Mouse (Mus musculus) gastrocnemius, postnatal 14 days (tissue): Measurements from ENCODE around the gene Arf3. TPM values are rescaled to one million over a fixed set of nuclear protein-coding genes. Genes with fewer than 3 reads are reported as not detected.
"Not testable (repeated sequence)": the region's sequence is repeated elsewhere in the genome, so short reads cannot be mapped to it uniquely, and the experiment has no call there.

Experiments used
- DNase-seq: peaks from one replicate; pipeline ENCODE4 v3.0.0; 2021; ENCODE audit warnings: mixed read lengths
- intact Hi-C: fragments of 180-260 bp; cut with DNase I; formaldehyde crosslinking; loops from one replicate; pipeline ENCODE4 v1.15.1; 2025; ENCODE audit warnings: low total_unique reads
- long read RNA-seq, 2 experiments: library from polyadenylated mRNA; stranded (forward); transcript quantifications; one replicate each; pipeline ENCODE4 v2.0.0; 2021
- total RNA-seq, 2 experiments: library from RNA; stranded (reverse); gene quantifications; 2 replicates each; pipeline ENCODE4 v1.2.3; 2021

Arf3 gene
- total RNA-seq: 10 to 100 TPM; 14.6 to 15.8 TPM
- long read RNA-seq, experiment 1, full-length matches to known transcripts: 6 of 12 reads
- long read RNA-seq, experiment 1, partial matches to known transcripts: 0 of 12 reads
- long read RNA-seq, experiment 1, other reads (novel, unspliced or antisense): 6 of 12 reads
- long read RNA-seq, experiment 2, full-length matches to known transcripts: 8 of 14 reads
- long read RNA-seq, experiment 2, partial matches to known transcripts: 2 of 14 reads
- long read RNA-seq, experiment 2, other reads (novel, unspliced or antisense): 4 of 14 reads

DNA sequence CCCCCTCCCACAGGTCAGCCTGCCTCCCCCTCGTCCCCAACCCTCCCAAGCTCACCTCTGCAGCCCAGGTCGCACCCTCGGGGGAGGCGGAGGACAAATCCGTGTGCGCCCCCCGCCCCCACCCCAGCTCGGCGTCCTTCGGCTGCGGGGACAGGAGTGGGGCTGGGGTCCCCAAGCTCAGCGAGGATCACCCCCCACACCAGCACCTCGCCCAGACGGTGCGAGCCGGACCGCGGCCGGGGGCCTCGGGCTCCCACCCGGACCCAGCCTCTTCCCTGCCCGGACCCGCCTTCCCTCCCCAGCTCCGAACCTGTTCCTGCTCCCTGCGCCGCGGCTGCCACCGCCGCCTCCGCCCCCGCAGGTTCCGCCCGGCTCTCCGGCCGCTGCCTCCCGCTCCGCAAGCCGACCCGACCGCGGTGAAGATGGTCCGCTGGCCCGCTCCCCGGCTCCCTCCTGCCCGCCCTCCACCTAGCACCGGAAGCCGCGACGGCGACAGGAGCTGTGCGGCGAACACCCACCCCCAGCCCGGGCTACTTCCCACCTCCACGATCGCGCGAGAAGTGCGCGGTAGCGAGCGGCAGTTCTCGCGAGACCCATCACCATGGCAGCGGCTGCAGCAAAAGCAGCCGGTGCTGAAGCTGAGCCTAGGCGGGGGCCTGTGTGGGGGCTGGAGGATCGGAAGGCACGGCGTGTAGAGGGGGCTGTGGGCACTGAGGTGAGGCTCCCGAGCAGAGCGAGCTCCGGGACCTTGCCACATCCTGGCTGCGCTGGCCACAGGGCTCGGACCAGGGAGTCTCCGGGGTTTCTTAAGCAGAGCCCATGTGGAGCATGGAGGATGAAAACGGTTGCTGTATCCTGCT, at the start of gene Arf3:
Gene Arf3, minus strand, starts transcription at position 545 of the 860 bp plus-strand sequence.
- peak; percentile 96 for DNase-seq
- intact Hi-C loops: no loop called here

DNA sequence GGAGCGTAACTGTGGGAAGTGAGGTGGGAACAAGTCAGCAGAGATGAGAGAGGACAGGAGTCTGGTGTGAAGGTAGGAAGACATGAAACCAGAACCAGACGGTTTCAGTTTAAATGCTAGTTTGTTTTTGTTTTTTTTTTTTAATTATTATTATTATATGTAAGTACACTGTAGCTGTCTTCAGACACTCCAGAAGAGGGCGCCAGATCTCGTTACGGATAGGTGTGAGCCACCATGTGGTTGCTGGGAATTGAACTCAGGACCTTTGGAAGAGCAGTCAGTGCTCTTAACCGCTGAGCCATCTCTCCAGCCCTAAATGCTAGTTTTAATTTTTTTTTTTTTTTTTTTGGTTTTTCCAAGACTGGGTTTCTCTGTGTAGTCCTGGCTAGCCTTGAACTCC, 47.2 kb upstream of the Arf3 start:
- intact Hi-C loops, DNase-seq: not testable (repeated sequence)

- intact Hi-C loops: no loop called here
- DNase-seq: no peak
These were observed 46.4 kb upstream of the Arf3 start, which contains the start of gene Ddn for GRCm38 (mm10) chr15:98809390-98809789. Ddn (minus strand) TSS chr15:98809490.

GRCm38 (mm10) chr15:98808651-98809134, 45.7 kb upstream of the Arf3 start:
- intact Hi-C loops: no loop called here

DNA sequence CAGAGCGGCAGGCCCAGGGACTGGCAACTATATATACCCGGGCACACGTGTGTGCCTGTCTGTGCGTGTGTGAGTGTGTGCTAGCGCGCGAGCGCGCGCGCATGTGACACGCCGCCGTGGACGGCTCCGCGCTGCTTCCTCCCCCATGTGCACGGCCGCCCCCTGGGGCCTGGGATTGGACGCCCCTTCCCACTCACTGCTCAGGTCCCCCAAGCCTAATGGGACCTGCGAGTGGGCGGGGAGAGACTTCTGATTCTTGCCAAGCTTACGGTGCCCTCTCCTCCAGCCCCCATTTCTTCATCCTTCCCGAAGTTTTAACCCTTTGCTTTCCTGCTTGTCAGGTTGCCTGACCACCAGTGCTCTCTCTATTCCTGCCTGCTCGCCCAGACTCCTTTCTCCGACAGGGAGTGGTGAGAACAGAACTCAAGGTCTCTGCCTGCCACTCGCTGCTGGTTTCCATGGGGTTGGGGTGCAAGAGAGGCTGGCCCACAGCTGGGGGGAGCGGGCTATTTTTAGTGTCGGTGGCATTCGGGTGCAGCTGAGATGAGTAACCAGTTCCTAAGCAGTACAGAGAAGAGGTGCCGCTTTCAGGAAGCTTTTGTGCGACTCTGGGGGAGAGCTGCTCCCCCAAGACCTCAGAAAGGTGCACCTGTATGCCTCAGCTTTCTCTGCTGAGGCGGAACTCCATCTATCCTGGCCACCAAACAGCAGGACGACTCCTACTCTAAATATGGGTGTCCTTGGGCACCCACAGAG, 45.1 kb upstream of the Arf3 start:
- DNase-seq: peak; percentile 42
- intact Hi-C loops: no loop called here

More at GRCm38 (mm10) chr15:98808651-98809134, 45.7 kb upstream of the Arf3 start:
- no peak for DNase-seq

DNA sequence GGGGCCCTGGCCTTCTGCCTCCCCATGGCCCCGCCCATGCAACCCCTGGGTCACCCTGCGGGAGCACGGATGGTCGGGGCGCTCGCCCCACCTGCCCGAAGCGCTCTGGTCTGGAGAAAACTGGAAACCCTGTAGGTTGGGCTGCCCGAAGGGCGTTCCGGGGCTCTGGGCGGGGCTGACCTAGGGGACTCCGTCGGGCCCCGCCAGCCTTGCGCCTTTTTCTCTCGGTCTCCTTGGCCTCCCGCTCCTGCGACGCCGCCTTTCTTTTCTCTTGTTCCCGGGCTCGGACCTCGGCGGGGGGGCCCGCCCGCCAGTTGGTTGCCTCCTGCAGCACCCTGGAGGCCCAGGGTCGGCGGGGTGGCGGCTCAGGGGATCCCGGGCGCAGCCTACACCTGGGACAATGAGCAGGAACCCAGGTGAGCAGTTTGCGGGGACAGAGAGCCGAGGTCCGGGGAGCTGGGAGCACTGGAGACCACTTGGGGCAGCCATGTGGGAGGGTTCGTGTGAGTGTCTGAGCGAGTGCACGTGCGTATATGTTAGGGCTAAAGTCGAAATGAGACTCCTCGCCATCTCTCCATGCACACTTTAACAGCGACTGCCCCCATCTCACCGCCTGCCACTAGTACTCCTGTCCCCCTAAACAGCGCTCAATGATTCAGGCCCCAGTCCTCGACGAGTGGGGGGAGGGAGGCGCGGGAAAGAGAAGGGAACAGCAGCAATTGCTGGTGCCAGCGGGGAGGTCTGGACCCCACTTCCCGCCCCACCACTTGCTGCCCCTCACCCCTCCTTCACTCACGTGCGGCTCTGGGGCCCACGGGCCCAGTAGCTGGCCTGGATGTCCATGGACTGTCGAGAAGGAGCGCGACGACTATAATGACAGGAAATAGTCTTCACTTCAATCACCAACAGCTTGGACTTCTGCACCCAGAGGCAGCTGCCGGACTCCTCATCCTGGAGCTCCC, 44.1 kb upstream of the Arf3 start:
- DNase-seq: peak; percentile 36

GRCm38 (mm10) chr15:98806071-98806808, 43.2 kb upstream of the Arf3 start:
- intact Hi-C loops: no loop called here

More for the DNA sequence above, 44.1 kb upstream of the Arf3 start:
- intact Hi-C loops: no loop called here

GRCm38 (mm10) chr15:98805324-98806040, 42.5 kb upstream of the Arf3 start:
- DNase-seq: peak; percentile 74
- intact Hi-C loops: no loop called here

More at GRCm38 (mm10) chr15:98806071-98806808, 43.2 kb upstream of the Arf3 start:
- DNase-seq: no peak

GRCm38 (mm10) chr15:98804054-98804453, 41.0 kb upstream of the Arf3 start:
- intact Hi-C loops: loop anchor here (5.0 kb wide), 1 partner anchor 137 kb away; no protein-coding TSS in a partner anchor

GRCm38 (mm10) chr15:98802926-98803325, 39.9 kb upstream of the Arf3 start:
- intact Hi-C loops: loop anchor here (5.0 kb wide), 1 partner anchor 136 kb away; no protein-coding TSS in a partner anchor
- DNase-seq: no peak

More at GRCm38 (mm10) chr15:98804054-98804453, 41.0 kb upstream of the Arf3 start:
- DNase-seq: peak; percentile 76

GRCm38 (mm10) chr15:98799396-98799795, 36.4 kb upstream of the Arf3 start:
- intact Hi-C loops: no loop called here
- DNase-seq: peak; percentile 78

GRCm38 (mm10) chr15:98798903-98799302, 35.9 kb upstream of the Arf3 start:
- intact Hi-C loops: no loop called here
- DNase-seq: no peak

- intact Hi-C loops: no loop called here
These were observed 35.0 kb upstream of the Arf3 start for GRCm38 (mm10) chr15:98797835-98798492.

DNA sequence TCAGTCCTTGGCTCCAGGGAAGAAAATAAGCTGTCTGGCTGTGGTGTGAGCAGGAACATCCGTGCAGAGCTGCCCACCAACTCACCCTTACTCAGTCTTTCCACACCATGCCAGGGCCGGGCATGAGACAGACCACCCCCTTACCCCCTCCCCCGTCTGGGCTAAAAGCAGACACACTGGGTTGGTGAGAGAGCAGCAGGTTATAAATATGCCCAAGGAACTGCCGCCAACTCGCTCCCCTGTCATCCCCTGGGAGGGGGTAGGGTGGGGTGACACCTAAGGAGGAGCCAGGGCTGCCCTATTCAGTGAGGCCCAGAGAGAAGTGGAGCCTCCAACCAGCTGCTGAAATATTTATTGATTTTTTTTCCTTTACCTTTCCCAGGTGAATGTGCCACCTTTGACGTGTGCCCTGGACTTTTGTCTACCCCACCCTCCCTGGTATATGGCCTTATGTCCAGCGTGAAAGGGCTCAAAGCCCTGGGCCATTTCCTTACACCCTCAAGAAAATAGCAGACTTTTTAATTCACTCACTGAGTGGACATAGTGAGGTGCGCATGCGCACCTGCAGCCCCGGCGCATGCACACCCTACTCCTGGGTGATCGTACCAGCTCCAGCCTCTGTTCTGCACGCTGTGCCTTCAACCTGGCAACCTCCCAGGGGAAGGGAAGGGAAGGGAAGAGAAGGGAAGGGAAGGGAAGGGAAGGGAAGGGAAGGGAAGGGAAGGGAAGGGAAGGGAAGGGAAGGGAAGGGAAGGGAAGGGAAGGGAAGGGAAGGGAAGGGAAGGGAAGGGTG, 34.0 kb upstream of the Arf3 start:
- intact Hi-C loops: no loop called here
- no peak for DNase-seq

More at GRCm38 (mm10) chr15:98797835-98798492, 35.0 kb upstream of the Arf3 start:
- DNase-seq: no peak

- intact Hi-C loops: no loop called here
These were observed 30.2 kb upstream of the Arf3 start for GRCm38 (mm10) chr15:98793141-98793698.

More at GRCm38 (mm10) chr15:98793141-98793698, 30.2 kb upstream of the Arf3 start:
- no peak for DNase-seq
